Mouse (Mus musculus): Measurements from ENCODE around the gene Lrg1.
A peak's percentile ranks its signal among the peaks of the same experiment; 100 is the strongest.

Lrg1 gene

DNA sequence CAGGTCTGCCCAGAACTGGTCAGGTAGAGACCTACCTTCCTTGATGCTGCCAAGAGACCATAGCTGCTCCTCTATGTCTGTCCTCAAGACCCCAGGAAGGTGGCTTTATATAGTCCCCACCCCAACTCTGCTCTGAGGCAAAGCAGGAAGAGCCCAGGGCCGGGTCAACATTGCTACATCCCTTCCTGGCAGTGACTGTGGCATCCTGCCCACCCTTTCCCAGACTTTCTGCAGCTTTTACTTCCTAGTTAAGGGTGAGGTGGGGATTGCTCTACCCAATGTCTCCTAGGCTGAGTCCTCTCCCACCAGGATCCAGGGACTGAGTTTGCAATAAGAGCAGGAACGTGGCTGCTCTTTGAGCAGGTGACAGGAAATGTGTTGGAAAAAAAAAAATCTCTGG lies at the start of gene Lrg1:
TSS of gene Lrg1 (minus strand) at position 176 of the 400 bp plus-strand sequence.
- no peak for DNase-seq (ENCODE audit: low read depth)

GRCm38 (mm10) chr17:56171456-56171855 lies 49.7 kb upstream of the Lrg1 start:
- DNase-seq (ENCODE audit: low read depth) = no peak

GRCm38 (mm10) chr17:56170636-56171035 lies 48.8 kb upstream of the Lrg1 start:
- no peak for DNase-seq (ENCODE audit: low read depth)

GRCm38 (mm10) chr17:56169830-56170229 lies 48.0 kb upstream of the Lrg1 start:
- no peak for DNase-seq (ENCODE audit: low read depth)

DNA sequence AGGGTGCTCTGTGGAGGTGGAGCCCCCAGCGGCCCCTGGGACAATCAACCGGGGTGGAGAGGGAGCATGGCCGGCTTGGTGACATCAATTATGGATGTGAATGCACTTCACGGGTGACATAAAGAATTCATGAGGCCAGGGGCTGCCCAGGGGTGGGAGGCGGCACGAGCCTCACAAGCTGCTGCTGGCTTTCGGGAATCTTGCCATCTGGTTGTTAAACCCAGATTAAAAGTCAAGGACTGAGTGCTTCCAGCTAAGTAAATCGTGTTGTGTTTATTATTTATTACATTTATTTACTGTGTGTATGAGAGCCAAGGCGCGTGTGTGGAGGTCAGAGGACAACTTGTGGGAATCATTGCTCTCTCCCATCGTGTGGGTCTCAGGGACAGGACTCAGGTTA lies 43.9 kb upstream of the Lrg1 start:
- no peak for DNase-seq (ENCODE audit: low read depth)

DNA sequence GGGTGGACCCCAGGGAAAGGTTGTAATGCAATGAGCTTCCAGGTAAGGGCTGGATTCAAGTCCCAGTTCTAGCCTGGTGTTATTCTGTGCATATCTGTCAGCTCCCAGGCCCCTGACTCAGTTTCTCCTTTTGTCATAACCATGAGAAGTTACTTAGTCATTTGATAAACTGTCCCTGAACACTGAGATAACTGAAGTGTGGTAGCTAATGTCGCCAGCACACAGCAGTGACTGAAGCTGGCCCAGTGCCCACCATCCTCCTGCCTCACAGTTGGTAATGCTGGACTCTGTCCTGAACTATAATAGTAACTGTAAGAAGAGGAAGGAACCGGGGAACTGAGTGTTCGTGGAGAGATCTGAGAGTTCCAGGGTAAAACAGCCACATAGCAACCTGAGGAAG lies 42.7 kb upstream of the Lrg1 start:
- DNase-seq (ENCODE audit: low read depth) = no peak

- DNase-seq (ENCODE audit: low read depth) = peak; percentile 89
Observed at GRCm38 (mm10) chr17:56163523-56164102, 41.8 kb upstream of the Lrg1 start.

GRCm38 (mm10) chr17:56162231-56162774 lies 40.5 kb upstream of the Lrg1 start, which contains the start of gene Tnfaip8l1:
Gene Tnfaip8l1 (plus strand): TSS chr17:56162477.
- DNase-seq (ENCODE audit: low read depth) = peak; percentile 91

DNA sequence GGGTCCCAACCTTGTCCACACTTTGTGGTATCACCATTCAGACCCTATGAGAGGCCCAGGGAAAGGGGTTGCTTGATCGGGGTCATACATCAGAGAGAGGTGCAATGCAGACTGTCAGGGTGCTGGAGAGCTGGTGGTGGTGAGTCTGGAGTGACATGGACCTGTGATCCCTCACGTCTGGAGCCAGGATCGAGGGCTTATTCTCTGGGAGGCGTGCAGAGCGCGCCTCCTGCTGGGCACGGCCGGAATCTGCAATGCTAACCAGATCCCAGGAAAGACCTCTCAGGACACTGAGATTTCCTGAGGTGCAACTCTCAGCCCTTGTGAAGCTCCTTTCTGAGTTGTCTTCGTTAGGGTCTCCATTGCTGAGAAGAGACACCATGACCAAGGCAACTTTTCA lies 37.9 kb upstream of the Lrg1 start:
- DNase-seq (ENCODE audit: low read depth) = peak; percentile 69

DNA sequence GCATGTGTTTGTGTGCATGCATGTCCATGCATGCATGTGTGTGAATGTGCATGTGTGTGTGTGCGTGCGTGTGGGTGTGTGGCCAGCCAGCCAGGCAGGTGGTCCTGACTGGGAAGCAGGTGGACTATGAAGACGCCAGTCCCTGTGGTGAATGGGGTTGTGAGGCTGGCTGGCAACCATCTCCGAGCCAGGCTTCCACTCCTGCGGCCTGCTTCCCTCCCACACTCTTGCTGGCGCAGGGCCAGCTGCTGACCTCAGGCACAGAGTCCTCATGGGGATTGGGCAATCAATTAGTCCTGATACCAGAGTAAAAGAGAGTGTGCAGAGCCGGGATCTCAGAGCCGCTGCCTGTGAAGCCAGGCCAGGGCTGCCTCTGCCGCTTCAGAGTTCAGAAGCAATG lies 31.8 kb upstream of the Lrg1 start:
- DNase-seq (ENCODE audit: low read depth) = no peak

GRCm38 (mm10) chr17:56149897-56150296 lies 28.1 kb upstream of the Lrg1 start:
- DNase-seq (ENCODE audit: low read depth) = no peak

- DNase-seq (ENCODE audit: low read depth) = no peak
Observed at GRCm38 (mm10) chr17:56148790-56149618, 27.2 kb upstream of the Lrg1 start.

GRCm38 (mm10) chr17:56148280-56148679 lies 26.5 kb upstream of the Lrg1 start:
- no peak for DNase-seq (ENCODE audit: low read depth)

- DNase-seq (ENCODE audit: low read depth) = no peak
Observed at GRCm38 (mm10) chr17:56147420-56147819, 25.6 kb upstream of the Lrg1 start.

DNA sequence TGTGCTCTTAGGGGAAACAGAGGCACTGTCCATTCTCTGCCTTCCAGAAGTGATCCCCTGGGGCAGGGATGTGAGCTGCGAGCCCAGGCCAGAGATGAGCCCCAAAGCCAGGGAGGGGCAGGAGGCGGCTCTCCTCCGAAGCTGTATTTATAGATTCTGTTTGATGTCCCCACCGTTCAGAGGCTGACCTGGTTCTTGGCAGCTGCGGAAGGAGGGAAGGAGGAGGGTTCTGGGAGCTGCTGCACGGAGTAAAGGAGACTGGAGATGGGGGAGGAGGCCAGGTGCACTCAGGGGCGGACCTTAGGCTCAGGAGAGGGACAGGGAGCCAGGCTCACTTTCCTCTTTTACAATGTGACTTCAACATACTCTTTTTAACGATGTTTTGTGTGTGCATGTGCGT lies 24.3 kb upstream of the Lrg1 start:
- DNase-seq (ENCODE audit: low read depth) = no peak

- DNase-seq (ENCODE audit: low read depth) = no peak
Observed at GRCm38 (mm10) chr17:56144546-56144945, 22.7 kb upstream of the Lrg1 start.

DNA sequence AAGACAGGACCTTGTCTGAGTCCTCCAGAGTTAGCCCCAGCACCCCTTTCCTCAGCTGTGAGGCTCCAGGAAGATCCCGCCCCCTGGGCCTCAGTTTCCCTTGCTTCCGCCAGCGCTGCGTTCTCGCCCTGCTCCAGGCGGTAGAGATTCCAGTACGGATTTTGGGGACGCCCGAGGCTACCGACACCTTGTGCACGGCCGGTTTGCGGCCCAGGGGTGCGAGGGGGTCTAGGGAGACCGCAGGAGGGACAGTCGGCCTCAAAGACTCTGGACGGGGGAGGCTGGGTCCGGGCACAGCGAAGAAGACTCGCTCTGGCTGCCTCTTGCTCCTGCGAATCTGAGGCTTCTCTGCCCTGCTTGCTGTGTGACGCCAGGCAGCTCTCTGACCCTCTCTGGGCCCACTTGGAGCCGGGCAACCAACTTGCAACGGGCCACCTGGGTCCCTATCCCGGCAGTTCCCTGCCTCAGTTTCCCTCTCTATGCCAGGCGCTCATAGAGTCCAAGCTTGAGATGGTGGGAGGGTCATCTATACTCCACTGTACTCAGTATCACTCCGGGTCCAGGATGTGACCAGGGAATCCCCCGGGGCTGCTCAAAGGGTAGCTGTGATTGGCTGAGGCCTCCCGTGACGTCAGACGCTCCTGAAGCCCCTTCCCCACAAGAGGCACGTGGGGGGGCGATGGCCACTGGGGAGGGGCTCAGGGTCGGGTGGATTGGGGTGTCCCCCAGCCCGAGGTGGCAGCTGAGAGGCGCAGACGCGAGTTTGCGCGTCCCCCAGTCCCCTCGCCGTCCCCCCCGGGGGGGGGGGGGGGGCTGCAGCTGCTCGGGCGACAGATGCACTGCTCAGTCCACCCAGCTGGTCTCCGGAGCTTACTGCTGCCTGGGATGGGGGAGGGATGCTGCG lies 20.2 kb upstream of the Lrg1 start:
- DNase-seq (ENCODE audit: low read depth) = no peak

- peak; percentile 32 for DNase-seq (ENCODE audit: low read depth)
Observed at GRCm38 (mm10) chr17:56139858-56140595, 18.2 kb upstream of the Lrg1 start, which contains the start of gene Sema6b. Gene Sema6b (minus strand): TSS chr17:56140343.

GRCm38 (mm10) chr17:56139355-56139754 lies 17.6 kb upstream of the Lrg1 start:
- no peak for DNase-seq (ENCODE audit: low read depth)

GRCm38 (mm10) chr17:56137839-56138613 lies 16.2 kb upstream of the Lrg1 start:
- DNase-seq (ENCODE audit: low read depth) = no peak

- no peak for DNase-seq (ENCODE audit: low read depth)
Observed at GRCm38 (mm10) chr17:56136558-56136957, 14.8 kb upstream of the Lrg1 start.
